7 mouse cellular contexts compared by ENCODE assay signal in the genomic region with DNA sequence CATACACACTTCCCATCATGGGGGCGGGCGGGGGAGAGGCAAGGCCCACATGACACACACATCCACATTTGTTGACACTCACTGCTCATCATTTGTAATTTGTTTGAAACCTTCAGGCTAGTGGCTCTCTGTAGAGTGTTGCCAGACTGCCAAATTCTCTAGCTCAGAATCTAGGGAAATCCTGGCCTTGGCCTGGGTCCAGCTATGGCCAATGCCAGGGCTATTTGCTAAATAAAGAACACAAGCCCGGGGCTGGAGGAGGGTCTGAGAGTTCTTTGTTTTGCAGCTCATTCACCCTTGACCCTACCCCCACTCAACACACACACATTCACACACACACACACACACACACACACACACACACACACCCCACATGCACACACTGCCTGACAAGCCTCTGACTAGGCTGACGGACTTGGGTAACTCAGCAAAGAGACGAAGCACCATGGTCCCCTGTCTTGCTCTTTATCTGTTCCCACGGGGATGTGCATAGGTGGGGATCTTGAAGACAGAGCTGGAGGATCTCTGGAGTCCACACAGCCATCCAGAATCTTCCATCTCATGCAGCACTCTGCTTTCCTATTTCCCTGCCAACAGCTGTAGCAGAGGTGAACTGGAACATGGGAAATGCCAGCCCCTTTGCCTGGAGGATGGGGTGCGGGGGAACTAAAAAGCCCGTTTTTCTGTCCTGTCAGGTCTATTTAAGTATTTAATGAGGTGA.
DNase-seq lines count a peak whose midpoint lies in the region; ATAC-seq and TF ChIP-seq lines count a peak whose summit lies in the region.

No protein-coding gene starts in this region.

- intact Hi-C loops in left cerebral cortex, postnatal 10 days (cut with DNase I), result no loop called here

- H3K4me3 ChIP-seq in cerebellum, adult 2 months (replicated peaks; ENCODE audit: insufficient read depth, low read depth, low read length), result no peak overlapping the region
- no peak overlapping the region for H3K4me3 ChIP-seq in hindbrain, embryonic 16.5 days (ENCODE audit: low read length)
- H3K4me3 ChIP-seq in midbrain, postnatal 0 days (ENCODE audit: low read depth, low read length), result no peak overlapping the region

- H3K9me3 ChIP-seq in hindbrain, embryonic 16.5 days (ENCODE audit: control insufficient read depth, low read length), result no peaks in the 10 kb centered on the region
- no peaks in the 10 kb centered on the region for H3K9me3 ChIP-seq in midbrain, postnatal 0 days (ENCODE audit: low read length)

- H3K36me3 ChIP-seq in hindbrain, embryonic 16.5 days (ENCODE audit: control insufficient read depth, insufficient read depth, low read length), result no peaks in the 10 kb centered on the region
- no peaks in the 10 kb centered on the region for H3K36me3 ChIP-seq in midbrain, postnatal 0 days (ENCODE audit: insufficient read depth, low read length)

- TF ChIP-seq CTCF in cerebellum, adult 2 months (IDR thresholded peaks at IDR 0.05; ENCODE audit: borderline replicate concordance, insufficient read depth, low read depth, low read length), result no peak
- TF ChIP-seq CTCF in midbrain, postnatal 0 days (IDR thresholded peaks at IDR 0.05), result no peak

- WGBS in cerebellum, adult 2 months, result 27% methylated on average over 8 of the region's 8 CpGs
- WGBS in hindbrain, embryonic 16.5 days, result 44% methylated on average over 8 of the region's 8 CpGs
- WGBS in midbrain, postnatal 0 days, result 59% methylated on average over 8 of the region's 8 CpGs

- 0 out of 2 replicates have a peak overlapping the region, but pooled peaks have one; percentile 63 for H3K27ac ChIP-seq in cerebellum, adult 2 months (ENCODE audit: insufficient read depth, low read length)
- H3K27ac ChIP-seq in hindbrain, embryonic 16.5 days (ENCODE audit: low read depth, low read length), result no peak overlapping the region
- no peak overlapping the region for H3K27ac ChIP-seq in midbrain, postnatal 0 days (ENCODE audit: low read depth, low read length)

- TF ChIP-seq POLR2A in cerebellum, adult 2 months (IDR thresholded peaks at IDR 0.05; ENCODE audit: borderline replicate concordance, insufficient read depth, low read length), result no peak

- peak; percentile 81 for DNase-seq in adrenal gland, adult 8-10 months
- DNase-seq in cerebellum, adult 2 months, result peak; percentile 92
- peak; percentile 29 to 38 for DNase-seq in frontal cortex, postnatal 25 days (ENCODE audit: low spot score in 2 of 2)
- DNase-seq in left cerebral cortex, postnatal 10 days (ENCODE audit: extremely low spot score in 1 of 2, low spot score in 2 of 2), result peak; percentile 70 to 86
- peak; percentile 91 for DNase-seq in midbrain, postnatal 0 days (ENCODE audit: low spot score)
- DNase-seq in urinary bladder, postnatal 25 days (ENCODE audit: low spot score), result peak; percentile 19

- H3K9ac ChIP-seq in hindbrain, embryonic 16.5 days (ENCODE audit: low read depth, low read length), result no peak overlapping the region
- no peak overlapping the region for H3K9ac ChIP-seq in midbrain, postnatal 0 days (replicated peaks; ENCODE audit: low read length, poor library complexity, severe bottlenecking)

- no peaks in the 10 kb centered on the region for H3K27me3 ChIP-seq in cerebellum, adult 2 months (ENCODE audit: control insufficient read depth, insufficient read depth, low read length)
- H3K27me3 ChIP-seq in hindbrain, embryonic 16.5 days (replicated peaks; ENCODE audit: control insufficient read depth, insufficient read depth, low read length), result no peaks in the 10 kb centered on the region
- H3K27me3 ChIP-seq in midbrain, postnatal 0 days (ENCODE audit: insufficient read depth, low read length), result no peaks in the 10 kb centered on the region

- peak; percentile 89 for ATAC-seq in hindbrain, embryonic 16.5 days
- no peak for ATAC-seq in midbrain, postnatal 0 days (ENCODE audit: low FRiP score)

- H3K4me1 ChIP-seq in cerebellum, adult 2 months (ENCODE audit: control insufficient read depth, insufficient read depth, low read length), result peaks cover 18% of the 10 kb centered on the region
- H3K4me1 ChIP-seq in hindbrain, embryonic 16.5 days (ENCODE audit: control insufficient read depth, insufficient read depth, low read depth, low read length), result peaks cover 12% of the 10 kb centered on the region
- peaks cover 9% of the 10 kb centered on the region; the same call in 1 of the 2 replicates for H3K4me1 ChIP-seq in midbrain, postnatal 0 days (ENCODE audit: insufficient read depth, low read length)

- no peak overlapping the region for H3K4me2 ChIP-seq in hindbrain, embryonic 16.5 days (ENCODE audit: low read length)
- H3K4me2 ChIP-seq in midbrain, postnatal 0 days (ENCODE audit: low read depth, low read length, poor library complexity, severe bottlenecking), result no peak overlapping the region

Comparison
In these comparisons a context has a peak if more than half of its experiments do, and no peak if none do; other contexts are left out.
1. DNase-seq: peak in every context shown above with its lines; median percentile 92 in cerebellum, adult 2 months; 91 in midbrain, postnatal 0 days; 81 in adrenal gland, adult 8-10 months; 78 in left cerebral cortex, postnatal 10 days; 34 in frontal cortex, postnatal 25 days; 19 in urinary bladder, postnatal 25 days.